9 mouse cellular contexts compared by ENCODE assay signal in the genomic region with DNA sequence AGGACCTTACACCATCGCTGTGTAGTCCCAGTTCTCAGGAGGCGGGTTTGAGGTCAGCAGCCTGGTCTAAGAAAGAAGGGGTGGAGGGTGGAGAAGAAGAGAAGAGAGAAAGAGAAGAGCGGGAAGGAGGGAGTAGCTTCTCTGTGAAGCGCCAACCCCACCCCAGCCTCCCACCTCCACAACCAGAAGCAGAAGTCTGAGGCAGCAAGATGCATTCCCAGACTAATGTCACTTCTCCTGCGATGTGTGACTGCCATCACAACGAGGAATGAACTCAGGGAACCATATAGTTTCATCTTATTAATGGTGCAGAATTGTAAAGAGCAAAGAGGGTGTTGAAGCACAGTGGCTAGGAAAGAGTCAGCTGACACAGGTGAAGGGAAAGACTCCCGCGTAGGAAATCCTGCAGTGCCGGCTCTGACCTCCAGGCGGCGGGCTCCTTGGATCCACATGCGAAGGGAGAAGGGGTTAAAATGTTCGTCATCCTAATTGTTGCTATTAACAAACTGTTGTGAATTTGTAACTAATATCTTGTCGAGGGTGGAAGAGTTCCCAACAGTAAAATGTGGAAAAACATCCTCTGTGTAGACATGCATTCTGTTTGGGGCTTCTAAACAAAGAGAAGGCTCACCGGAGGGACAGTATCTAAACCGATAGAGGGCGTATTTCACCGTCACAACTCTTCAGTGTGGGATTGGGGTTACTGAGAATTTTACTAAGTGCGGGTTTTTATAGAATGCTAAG. TPM values are rescaled to one million over a fixed set of nuclear protein-coding genes. Genes with fewer than 3 reads are reported as not detected.
DNase-seq lines count a peak whose midpoint lies in the region; ATAC-seq lines count a peak whose summit lies in the region.
"Had no signal": no experiment of that assay in that cellular context is flagged by ENCODE, and none has a peak within 500 bp of the region (broad histone marks: within the 10 kb centered on the region; RNA-seq: fewer than 3 reads in every experiment).

No protein-coding gene starts in this region.

- intact Hi-C loops in heart, postnatal 14 days (cut with DNase I): loop anchor here (1.0 to 10.0 kb wide), 3 partner anchors 105 to 1260 kb away; no protein-coding TSS in a partner anchor

- ATAC-seq in cerebellum, adult (ENCODE audit: insufficient number of reproducible peaks, low FRiP score, low TSS enrichment): peak; percentile 32; the same call in 1 of the 2 replicates
- ATAC-seq in forebrain, embryonic 11.5 days (replicated peaks; ENCODE audit: low FRiP score): peak; percentile 82
- peak; percentile 66 for ATAC-seq in neural tube, embryonic 14.5 days (ENCODE audit: low read depth)

- no peaks in the 10 kb centered on the region for H3K9me3 ChIP-seq in forebrain, embryonic 11.5 days (ENCODE audit: control insufficient read depth, low read length)
- H3K9me3 ChIP-seq in neural tube, embryonic 14.5 days (ENCODE audit: control insufficient read depth, low read length): no peaks in the 10 kb centered on the region

- H3K4me2 ChIP-seq in forebrain, embryonic 11.5 days (ENCODE audit: low read depth, low read length, severe bottlenecking): peak overlapping the region; percentile 47; the same call in 1 of the 2 replicates
- peak overlapping the region; percentile 23 for H3K4me2 ChIP-seq in neural tube, embryonic 14.5 days (ENCODE audit: low read depth, low read length)

- peak overlapping the region; percentile 21 for H3K4me3 ChIP-seq in forebrain, embryonic 11.5 days (ENCODE audit: low read depth, low read length)
- H3K4me3 ChIP-seq in neural tube, embryonic 14.5 days (ENCODE audit: low read depth, low read length): peak overlapping the region; percentile 24; the same call in 1 of the 2 replicates

- H3K27ac ChIP-seq in forebrain, embryonic 11.5 days (ENCODE audit: low read depth, low read length): no peak overlapping the region
- no peak overlapping the region for H3K27ac ChIP-seq in neural tube, embryonic 14.5 days (ENCODE audit: low read depth, low read length)
- H3K27ac ChIP-seq: macrophage had no signal

- H3K9ac ChIP-seq in forebrain, embryonic 11.5 days (ENCODE audit: low read length): 0 out of 2 replicates have a peak overlapping the region, but pooled peaks have one; percentile 27
- H3K9ac ChIP-seq in neural tube, embryonic 14.5 days (replicated peaks; ENCODE audit: low read depth, low read length): no peak overlapping the region

- no peaks in the 10 kb centered on the region for H3K4me1 ChIP-seq in forebrain, embryonic 11.5 days (replicated peaks; ENCODE audit: control insufficient read depth, insufficient read depth, low read length)
- H3K4me1 ChIP-seq in neural tube, embryonic 14.5 days (ENCODE audit: control insufficient read depth, insufficient read depth, low read length): no peaks in the 10 kb centered on the region

- 21% methylated on average over 19 of the region's 19 CpGs for WGBS in forebrain, embryonic 11.5 days
- 19% methylated on average over 19 of the region's 19 CpGs for WGBS in neural tube, embryonic 14.5 days

- H3K27me3 ChIP-seq in forebrain, embryonic 11.5 days (ENCODE audit: control insufficient read depth, insufficient read depth, low read length): no peaks in the 10 kb centered on the region
- no peaks in the 10 kb centered on the region for H3K27me3 ChIP-seq in neural tube, embryonic 14.5 days (ENCODE audit: control insufficient read depth, insufficient read depth, low read length)

- DNase-seq in MEL-GATA-1-ER (ENCODE audit: extremely low read depth, low read depth): peak; percentile 39
- peak; percentile 85 for DNase-seq in forebrain, embryonic 11.5 days (ENCODE audit: low spot score)
- DNase-seq in heart, postnatal 14 days: peak; percentile 50 to 73
- peak; percentile 75 for DNase-seq in layer of hippocampus, adult 11-12 months (ENCODE audit: low spot score)
- peak; percentile 21 to 47 for DNase-seq in lung, adult 18-20 months
- peak; percentile 58 for DNase-seq in thymus, postnatal 0 days (ENCODE audit: low spot score)

- H3K36me3 ChIP-seq in forebrain, embryonic 11.5 days (ENCODE audit: control insufficient read depth, insufficient read depth, low read length): no peaks in the 10 kb centered on the region
- no peaks in the 10 kb centered on the region for H3K36me3 ChIP-seq in neural tube, embryonic 14.5 days (ENCODE audit: control insufficient read depth, insufficient read depth, low read length)

RNA-seq across cellular contexts. Expression of gene Ptf1a, which starts 31.1 kb away (rescaled TPM):
- polyA plus RNA-seq in forebrain, embryonic 11.5 days (2014; fragmentation: Nextera tagmentation; extraction: Ambion mirVana): 0.17 TPM in 1 of 2 replicates, not detected in the other
- total RNA-seq in heart, postnatal 14 days (2021): not detected
- polyA plus RNA-seq in neural tube, embryonic 14.5 days (2014; fragmentation: Nextera tagmentation; extraction: Ambion mirVana): 0.23 TPM in 1 of 2 replicates, not detected in the other
- not detected in 2 replicates for polyA plus RNA-seq in thymus, postnatal 0 days (2015; fragmentation: Nextera tagmentation; extraction: Ambion mirVana)
- polyA plus RNA-seq: macrophage had no signal

RNA-seq across cellular contexts. Expression of gene Msrb2, which starts 43.2 kb away (rescaled TPM):
- 10.3 and 12.1 TPM in 2 replicates for polyA plus RNA-seq in forebrain, embryonic 11.5 days (2014; fragmentation: Nextera tagmentation; extraction: Ambion mirVana)
- total RNA-seq in heart, postnatal 14 days (2021): 10 to 100 TPM; 48.8 to 50.5 TPM
- 8.5 TPM in 2 replicates for polyA plus RNA-seq in neural tube, embryonic 14.5 days (2014; fragmentation: Nextera tagmentation; extraction: Ambion mirVana)
- polyA plus RNA-seq in thymus, postnatal 0 days (2015; fragmentation: Nextera tagmentation; extraction: Ambion mirVana): 29.6 and 30.5 TPM in 2 replicates

Comparison
In these comparisons a context has a peak if more than half of its experiments do, and no peak if none do; other contexts are left out.
1. DNase-seq: peak in every context shown above with its lines; median percentile 85 in forebrain, embryonic 11.5 days; 75 in layer of hippocampus, adult 11-12 months; 62 in heart, postnatal 14 days; 58 in thymus, postnatal 0 days; 39 in MEL-GATA-1-ER; 34 in lung, adult 18-20 months.
2. ATAC-seq: peak in every context shown above with its lines; median percentile 82 in forebrain, embryonic 11.5 days; 66 in neural tube, embryonic 14.5 days; 32 in cerebellum, adult.